Mouse (Mus musculus): ENCODE results near the gene Tifa. TPM values are rescaled to one million over a fixed set of nuclear protein-coding genes. Genes with fewer than 3 reads are reported as not detected.

The Tifa gene
- total RNA-seq, 1 experiment, result not detected

GRCm38 (mm10) chr3:127875059-127875458, 85.5 kb downstream of the Tifa start:
- no peak overlapping the region for H3K9ac ChIP-seq (ENCODE audit: insufficient read depth, low read depth, low read length, poor library complexity, severe bottlenecking)
- DNase-seq (ENCODE audit: low read depth, low spot score), result no peak
- H3K9me3 ChIP-seq (ENCODE audit: control insufficient read depth, insufficient read depth, low read depth, low read length), result no peaks in the 10 kb centered on the region
- no peaks in the 10 kb centered on the region for H3K4me1 ChIP-seq (ENCODE audit: control insufficient read depth in 2 of 2, insufficient read depth in 2 of 2, low read length in 2 of 2, poor library complexity in 1 of 2)
- TF ChIP-seq MAFK (IDR thresholded peaks at IDR 0.05; ENCODE audit: insufficient read depth, low read depth, low read length) (no peak), ZNF384 (IDR thresholded peaks at IDR 0.05; ENCODE audit: low read depth, low read length) (no peak), HCFC1 (IDR thresholded peaks at IDR 0.05; ENCODE audit: borderline replicate concordance, insufficient read depth, low read length) (no peak), ZC3H11A (IDR thresholded peaks at IDR 0.05; ENCODE audit: borderline replicate concordance, low read depth, low read length) (no peak), CHD2 (IDR thresholded peaks at IDR 0.05; ENCODE audit: low read depth, low read length) (no peak)
- H3K27ac ChIP-seq (ENCODE audit: insufficient read depth, low read depth, low read length, poor library complexity, severe bottlenecking), result no peak overlapping the region
- in situ Hi-C loops (cut with MboI; ENCODE audit: low sequenced_read_pairs in 2 of 2, unreplicated experiment in 2 of 2), result no loop called here
- no peak overlapping the region for H3K4me3 ChIP-seq (ENCODE audit: insufficient read depth in 1 of 2, low read depth in 1 of 2, low read length in 2 of 2, poor library complexity in 1 of 2, severe bottlenecking in 1 of 2)
- H3K36me3 ChIP-seq (ENCODE audit: control insufficient read depth, insufficient read depth, low read length, poor library complexity, severe bottlenecking), result no peaks in the 10 kb centered on the region

- no peaks in the 10 kb centered on the region for H3K4me1 ChIP-seq (ENCODE audit: control insufficient read depth in 2 of 2, insufficient read depth in 2 of 2, low read length in 2 of 2, poor library complexity in 1 of 2)
- no peak for TF ChIP-seq MAFK (IDR thresholded peaks at IDR 0.05; ENCODE audit: insufficient read depth, low read depth, low read length)
- no peak for TF ChIP-seq ZNF384 (IDR thresholded peaks at IDR 0.05; ENCODE audit: low read depth, low read length)
- in situ Hi-C loops (cut with MboI; ENCODE audit: low sequenced_read_pairs in 2 of 2, unreplicated experiment in 2 of 2), result no loop called here
Observed at GRCm38 (mm10) chr3:127875509-127875908, 85.9 kb downstream of the Tifa start.

GRCm38 (mm10) chr3:127879968-127880367, 90.4 kb downstream of the Tifa start:
- no peak overlapping the region for H3K4me3 ChIP-seq (ENCODE audit: insufficient read depth in 1 of 2, low read depth in 1 of 2, low read length in 2 of 2, poor library complexity in 1 of 2, severe bottlenecking in 1 of 2)
- H3K36me3 ChIP-seq (ENCODE audit: control insufficient read depth, insufficient read depth, low read length, poor library complexity, severe bottlenecking), result no peaks in the 10 kb centered on the region
- H3K9ac ChIP-seq (ENCODE audit: insufficient read depth, low read depth, low read length, poor library complexity, severe bottlenecking), result no peak overlapping the region
- TF ChIP-seq MAFK (IDR thresholded peaks at IDR 0.05; ENCODE audit: insufficient read depth, low read depth, low read length), result no peak
- TF ChIP-seq ZNF384 (IDR thresholded peaks at IDR 0.05; ENCODE audit: low read depth, low read length), result no peak
- TF ChIP-seq HCFC1 (IDR thresholded peaks at IDR 0.05; ENCODE audit: borderline replicate concordance, insufficient read depth, low read length), result no peak
- no peak for TF ChIP-seq ZC3H11A (IDR thresholded peaks at IDR 0.05; ENCODE audit: borderline replicate concordance, low read depth, low read length)
- no peak for TF ChIP-seq CHD2 (IDR thresholded peaks at IDR 0.05; ENCODE audit: low read depth, low read length)
- H3K9me3 ChIP-seq (ENCODE audit: control insufficient read depth, insufficient read depth, low read depth, low read length), result no peaks in the 10 kb centered on the region
- no peak overlapping the region for H3K27ac ChIP-seq (ENCODE audit: insufficient read depth, low read depth, low read length, poor library complexity, severe bottlenecking)
- H3K4me1 ChIP-seq (ENCODE audit: control insufficient read depth in 2 of 2, insufficient read depth in 2 of 2, low read length in 2 of 2, poor library complexity in 1 of 2), result no peaks in the 10 kb centered on the region
- in situ Hi-C loops (cut with MboI; ENCODE audit: low sequenced_read_pairs in 2 of 2, unreplicated experiment in 2 of 2), result no loop called here
- no peak for DNase-seq (ENCODE audit: low read depth, low spot score)

More at GRCm38 (mm10) chr3:127875509-127875908, 85.9 kb downstream of the Tifa start:
- DNase-seq (ENCODE audit: low read depth, low spot score), result no peak
- Histone ChIP-seq H3K36me3 (ENCODE audit: control insufficient read depth, insufficient read depth, low read length, poor library complexity, severe bottlenecking) (no peaks in the 10 kb centered on the region), H3K4me3 (ENCODE audit: insufficient read depth in 1 of 2, low read depth in 1 of 2, low read length in 2 of 2, poor library complexity in 1 of 2, severe bottlenecking in 1 of 2) (no peak overlapping the region), H3K27ac (ENCODE audit: insufficient read depth, low read depth, low read length, poor library complexity, severe bottlenecking) (no peak overlapping the region), H3K9ac (ENCODE audit: insufficient read depth, low read depth, low read length, poor library complexity, severe bottlenecking) (no peak overlapping the region), H3K9me3 (ENCODE audit: control insufficient read depth, insufficient read depth, low read depth, low read length) (no peaks in the 10 kb centered on the region)

GRCm38 (mm10) chr3:127881684-127882083, 92.1 kb downstream of the Tifa start:
- in situ Hi-C loops (cut with MboI; ENCODE audit: low sequenced_read_pairs in 2 of 2, unreplicated experiment in 2 of 2), result no loop called here
- Histone ChIP-seq H3K4me1 (ENCODE audit: control insufficient read depth in 2 of 2, insufficient read depth in 2 of 2, low read length in 2 of 2, poor library complexity in 1 of 2) (no peaks in the 10 kb centered on the region), H3K9me3 (ENCODE audit: control insufficient read depth, insufficient read depth, low read depth, low read length) (no peaks in the 10 kb centered on the region), H3K9ac (ENCODE audit: insufficient read depth, low read depth, low read length, poor library complexity, severe bottlenecking) (no peak overlapping the region), H3K36me3 (ENCODE audit: control insufficient read depth, insufficient read depth, low read length, poor library complexity, severe bottlenecking) (no peaks in the 10 kb centered on the region), H3K27ac (ENCODE audit: insufficient read depth, low read depth, low read length, poor library complexity, severe bottlenecking) (no peak overlapping the region), H3K4me3 (ENCODE audit: insufficient read depth in 1 of 2, low read depth in 1 of 2, low read length in 2 of 2, poor library complexity in 1 of 2, severe bottlenecking in 1 of 2) (no peak overlapping the region)
- DNase-seq (ENCODE audit: low read depth, low spot score), result no peak
- TF ChIP-seq CHD2 (IDR thresholded peaks at IDR 0.05; ENCODE audit: low read depth, low read length) (no peak), MAFK (IDR thresholded peaks at IDR 0.05; ENCODE audit: insufficient read depth, low read depth, low read length) (no peak), HCFC1 (IDR thresholded peaks at IDR 0.05; ENCODE audit: borderline replicate concordance, insufficient read depth, low read length) (no peak), ZNF384 (IDR thresholded peaks at IDR 0.05; ENCODE audit: low read depth, low read length) (no peak), ZC3H11A (IDR thresholded peaks at IDR 0.05; ENCODE audit: borderline replicate concordance, low read depth, low read length) (no peak)

Other genes with a start within 250 kb of the Tifa start
- gene Larp7, start 236.5 kb upstream of the Tifa start, total RNA-seq (2012; rRNA removed), result 20.4 and 39.1 TPM in 2 replicates
- gene Zgrf1, start 236.3 kb upstream of the Tifa start, total RNA-seq (2012; rRNA removed), result 16.2 and 17.0 TPM in 2 replicates
- 0.18 TPM in 1 of 2 replicates, not detected in the other for gene Neurog2, start 156.7 kb upstream of the Tifa start, total RNA-seq (2012; rRNA removed)
- 0.63 and 0.80 TPM in 2 replicates for gene Alpk1, start 9.3 kb upstream of the Tifa start, total RNA-seq (2012; rRNA removed)
- gene Ap1ar, start 47.7 kb downstream of the Tifa start, total RNA-seq (2012; rRNA removed), result 34.4 and 48.1 TPM in 2 replicates
- 0.48 and 0.71 TPM in 2 replicates for gene Fam241a, start 106.5 kb downstream of the Tifa start, total RNA-seq (2012; rRNA removed)

Measured in ES-E14 (cell line).